Mouse (Mus musculus) spleen, adult 2 months (tissue): Measurements from ENCODE around the gene Syde2. TPM values are rescaled to one million over a fixed set of nuclear protein-coding genes. Genes with fewer than 3 reads are reported as not detected.

Experiments
- DNase-seq, 2 experiments: peaks; one replicate each; pipeline versions ENCODE4 v3.0.0 to v3.0.0-alpha.2; 2012 to 2021; ENCODE audit warnings: low spot score in 2 of 2, low read depth in 1 of 2
- H3K27ac ChIP-seq: fragments of 200-500 bp; 2 replicates; pipeline ENCODE4 v1.5.1; 2012; ENCODE audit warnings: low read length, inconsistent platforms; ENCODE audit not compliant: insufficient read depth
- H3K27me3 ChIP-seq: fragments of 200-500 bp; 2 replicates; pipeline ENCODE4 v1.6.1; 2012; ENCODE audit warnings: mild to moderate bottlenecking, moderate library complexity, low read length, inconsistent platforms; ENCODE audit not compliant: control insufficient read depth, insufficient read depth
- H3K36me3 ChIP-seq: fragments of 200-500 bp; 2 replicates; pipeline ENCODE4 v1.6.1; 2012; ENCODE audit warnings: mild to moderate bottlenecking, low read length, inconsistent platforms; ENCODE audit not compliant: control insufficient read depth, insufficient read depth
- H3K4me1 ChIP-seq: fragments of 200-500 bp; 2 replicates; pipeline ENCODE4 v1.6.1; 2011; ENCODE audit warnings: inconsistent platforms; ENCODE audit not compliant: control insufficient read depth, insufficient read depth, insufficient read length
- H3K4me3 ChIP-seq: fragments of 200-500 bp; 2 replicates; pipeline ENCODE4 v1.5.1; 2011; ENCODE audit warnings: mild to moderate bottlenecking, inconsistent platforms; ENCODE audit not compliant: insufficient read depth, insufficient read length; ENCODE audit errors: extremely low read depth
- CTCF ChIP-seq: fragments of 200-500 bp; IDR thresholded peaks from 2 replicates; pipeline ENCODE4 v1.5.1; 2011; ENCODE audit warnings: mild to moderate bottlenecking, inconsistent platforms; ENCODE audit not compliant: insufficient read depth, insufficient read length, insufficient replicate concordance; ENCODE audit errors: extremely low read depth
- POLR2A ChIP-seq: fragments of 200-500 bp; IDR thresholded peaks from 2 replicates; pipeline ENCODE4 v1.6.1; 2011; ENCODE audit warnings: low read depth, low read length, inconsistent platforms
- WGBS: fragments of 180-500 bp; shearing (Covaris S2); methylation state at CpG from one replicate; pipeline ENCODE4 v1.1.7; 2018; 5-methylcytosine and 5-hydroxymethylcytosine counted together
- polyA plus RNA-seq: library from polyadenylated mRNA; depleted of rRNA; stranded (reverse); fragments of >200 nt; gene quantifications from 2 replicates; pipeline ENCODE4 v1.2.3, GENCODE M21; 2012

Syde2 gene
- polyA plus RNA-seq, 1 experiment = 0.57 TPM

GRCm38 (mm10) chr3:145945904-145946303 lies 41.8 kb upstream of the Syde2 start:
- H3K27me3 ChIP-seq = no peaks in the 10 kb centered on the region
- no peak overlapping the region for H3K27ac ChIP-seq
- TF ChIP-seq CTCF = no peak
- peaks cover 15% of the 10 kb centered on the region for H3K36me3 ChIP-seq
- no peak for DNase-seq
- H3K4me3 ChIP-seq = no peak overlapping the region
- H3K4me1 ChIP-seq = peaks cover 7% of the 10 kb centered on the region
- 84% methylated on average over 3 of the region's 3 CpGs for WGBS

- TF ChIP-seq CTCF = no peak
- TF ChIP-seq POLR2A = no peak
- Histone ChIP-seq H3K4me3 (no peak overlapping the region), H3K27me3 (no peaks in the 10 kb centered on the region), H3K4me1 (peaks cover 8% of the 10 kb centered on the region), H3K36me3 (peaks cover 15% of the 10 kb centered on the region), H3K27ac (no peak overlapping the region)
- WGBS = 73% methylated on average over 2 of the region's 2 CpGs
- no peak for DNase-seq
Measured at GRCm38 (mm10) chr3:145946654-145947053, 41.0 kb upstream of the Syde2 start.

- no peak for DNase-seq
- Histone ChIP-seq H3K36me3 (peaks cover 14% of the 10 kb centered on the region), H3K27me3 (no peaks in the 10 kb centered on the region), H3K27ac (no peak overlapping the region), H3K4me3 (no peak overlapping the region), H3K4me1 (peaks cover 8% of the 10 kb centered on the region; the same call in 1 of the 2 replicates)
- WGBS = 72% methylated on average over 6 of the region's 6 CpGs
- TF ChIP-seq POLR2A (no peak), CTCF (no peak)
Measured at GRCm38 (mm10) chr3:145947539-145948204, 40.0 kb upstream of the Syde2 start.

GRCm38 (mm10) chr3:145950034-145950814 lies 37.4 kb upstream of the Syde2 start:
- 13% methylated on average over 15 of the region's 15 CpGs for WGBS
- Histone ChIP-seq H3K4me1 (peaks cover 8% of the 10 kb centered on the region; the same call in 1 of the 2 replicates), H3K36me3 (no peaks in the 10 kb centered on the region), H3K4me3 (0 out of 2 replicates have a peak overlapping the region, but pooled peaks have one; percentile 10), H3K27me3 (no peaks in the 10 kb centered on the region), H3K27ac (no peak overlapping the region)
- no peak for DNase-seq
- peak; percentile 23; the same call in 1 of the 2 replicates for TF ChIP-seq CTCF
- TF ChIP-seq POLR2A = no peak

- H3K4me1 ChIP-seq = peaks cover 8% of the 10 kb centered on the region; the same call in 1 of the 2 replicates
- H3K27me3 ChIP-seq = no peaks in the 10 kb centered on the region
- no peak overlapping the region for H3K4me3 ChIP-seq
- no peak overlapping the region for H3K27ac ChIP-seq
- WGBS = 50% methylated on average over 5 of the region's 5 CpGs
- no peak for TF ChIP-seq POLR2A
- no peak for TF ChIP-seq CTCF
- H3K36me3 ChIP-seq = no peaks in the 10 kb centered on the region
- DNase-seq = no peak
Measured at GRCm38 (mm10) chr3:145950815-145951130, 36.9 kb upstream of the Syde2 start.

GRCm38 (mm10) chr3:145951287-145952165 lies 36.1 kb upstream of the Syde2 start:
- Histone ChIP-seq H3K27me3 (no peaks in the 10 kb centered on the region), H3K27ac (no peak overlapping the region), H3K36me3 (no peaks in the 10 kb centered on the region), H3K4me3 (no peak overlapping the region), H3K4me1 (peaks cover 8% of the 10 kb centered on the region; the same call in 1 of the 2 replicates)
- peak in 1 of 2 experiments; percentile 25 for DNase-seq
- 58% methylated on average over 17 of the region's 17 CpGs for WGBS
- TF ChIP-seq CTCF = no peak
- no peak for TF ChIP-seq POLR2A

GRCm38 (mm10) chr3:145952945-145953344 lies 34.7 kb upstream of the Syde2 start:
- H3K27me3 ChIP-seq = no peaks in the 10 kb centered on the region
- DNase-seq = no peak
- 70% methylated on average over 7 of the region's 7 CpGs for WGBS
- no peaks in the 10 kb centered on the region for H3K36me3 ChIP-seq
- peaks cover 8% of the 10 kb centered on the region; the same call in 1 of the 2 replicates for H3K4me1 ChIP-seq
- no peak overlapping the region for H3K4me3 ChIP-seq
- no peak overlapping the region for H3K27ac ChIP-seq
- no peak for TF ChIP-seq CTCF
- no peak for TF ChIP-seq POLR2A
